Mouse (Mus musculus) forebrain, postnatal 0 days (tissue): ENCODE data around the gene Acadm. TPM values are rescaled to one million over a fixed set of nuclear protein-coding genes. Genes with fewer than 3 reads are reported as not detected.

ENCODE experiments used
- ATAC-seq: fragments of 200-750 bp; cut with Nextera tagmentation; 2 replicates; pipeline ENCODE4 v1.8.0; 2017; ENCODE audit warnings: mild to moderate bottlenecking, moderate library complexity
- DNase-seq: peaks from one replicate; pipeline ENCODE4 v3.0.0-alpha.2; 2015
- H3K27ac ChIP-seq: fragments of 300-500 bp; sonication (generic); 2 replicates; pipeline ENCODE4 v1.5.1; 2014; ENCODE audit warnings: low read depth, mild to moderate bottlenecking, antibody characterized with exemption, low read length, moderate library complexity, mixed read lengths
- H3K27me3 ChIP-seq: fragments of 300-500 bp; sonication (generic); 2 replicates; pipeline ENCODE4 v1.6.1; 2014; ENCODE audit warnings: mild to moderate bottlenecking, low read length, mixed read lengths; ENCODE audit not compliant: insufficient read depth
- H3K36me3 ChIP-seq: fragments of 300-500 bp; sonication (generic); 2 replicates; pipeline ENCODE4 v1.6.1; 2014; ENCODE audit warnings: mild to moderate bottlenecking, moderate library complexity; ENCODE audit not compliant: insufficient read depth
- H3K4me1 ChIP-seq: fragments of 300-500 bp; sonication (generic); 2 replicates; pipeline ENCODE4 v1.6.1; 2014; ENCODE audit warnings: antibody characterized with exemption; ENCODE audit not compliant: insufficient read depth
- H3K4me2 ChIP-seq: fragments of 300-500 bp; sonication (generic); 2 replicates; pipeline ENCODE4 v1.6.1; 2014; ENCODE audit warnings: low read depth, mild to moderate bottlenecking, moderate library complexity
- H3K4me3 ChIP-seq: fragments of 300-500 bp; sonication (generic); 2 replicates; pipeline ENCODE4 v1.5.1; 2014; ENCODE audit warnings: low read depth, low read length, mixed read lengths
- H3K9ac ChIP-seq: fragments of 300-500 bp; sonication (generic); 2 replicates; pipeline ENCODE4 v1.6.1; 2014; ENCODE audit warnings: mild to moderate bottlenecking
- H3K9me3 ChIP-seq: fragments of 300-500 bp; sonication (generic); 2 replicates; pipeline ENCODE4 v1.6.1; 2016; ENCODE audit warnings: low read length
- CTCF ChIP-seq: sonication (generic); IDR thresholded peaks from 2 replicates; pipeline ENCODE4 v1.5.1; 2016; ENCODE audit warnings: antibody characterized with exemption, control low read depth, low read depth
- WGBS: fragments of 180-500 bp; shearing (Covaris S2); extraction: QIAGEN DNeasy Blood & Tissue Kit; methylation state at CpG from one replicate; pipeline ENCODE4 v1.1.7; 2014; 5-methylcytosine and 5-hydroxymethylcytosine counted together
- polyA plus RNA-seq: library from polyadenylated mRNA; unstranded; fragments of >200 nt; fragmentation: Nextera tagmentation; extraction: Ambion mirVana; gene quantifications from 2 replicates; pipeline ENCODE4 v1.2.1, GENCODE M21; 2015
- total RNA-seq: library from RNA; depleted of rRNA; stranded (reverse); fragments of >200 nt; gene quantifications from 2 replicates; pipeline ENCODE4 v1.2.3, GENCODE M21; 2014

The Acadm gene
- total and polyA plus RNA-seq, 2 experiments from 2014 or later, result 32.4 to 40.1 TPM

DNA sequence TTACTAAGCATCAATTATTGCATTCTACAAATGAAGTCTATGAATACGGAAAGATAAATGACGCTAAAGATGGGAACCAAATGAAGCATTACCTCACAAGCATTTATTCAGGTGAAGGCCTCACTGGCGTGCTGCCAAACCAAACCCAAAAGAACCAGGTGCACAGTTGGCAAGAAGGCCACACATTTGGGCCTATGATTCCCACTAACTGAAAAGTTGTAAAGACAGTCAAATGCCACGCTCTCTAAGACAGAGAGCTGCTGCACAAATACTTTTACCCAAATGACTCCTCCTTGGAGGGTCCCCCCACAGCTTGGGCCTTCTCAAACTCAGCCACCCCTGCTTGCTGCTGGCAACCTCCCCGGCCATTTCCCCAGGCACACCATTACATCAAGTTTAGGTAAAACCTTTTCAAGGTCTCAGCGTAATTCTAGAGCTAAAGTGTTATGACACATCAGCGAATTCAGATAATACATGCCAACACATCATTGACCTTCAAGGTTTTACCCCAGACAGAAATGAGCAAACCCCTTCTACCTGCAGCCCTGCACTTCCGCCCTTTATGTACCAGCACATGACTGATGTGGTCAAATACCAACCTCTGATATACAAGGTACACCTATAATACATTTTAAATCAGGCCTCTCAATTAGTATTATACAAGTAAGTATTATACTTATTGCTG lies 33.1 kb downstream of the Acadm start:
- ATAC-seq (no peak), DNase-seq (no peak)

DNA sequence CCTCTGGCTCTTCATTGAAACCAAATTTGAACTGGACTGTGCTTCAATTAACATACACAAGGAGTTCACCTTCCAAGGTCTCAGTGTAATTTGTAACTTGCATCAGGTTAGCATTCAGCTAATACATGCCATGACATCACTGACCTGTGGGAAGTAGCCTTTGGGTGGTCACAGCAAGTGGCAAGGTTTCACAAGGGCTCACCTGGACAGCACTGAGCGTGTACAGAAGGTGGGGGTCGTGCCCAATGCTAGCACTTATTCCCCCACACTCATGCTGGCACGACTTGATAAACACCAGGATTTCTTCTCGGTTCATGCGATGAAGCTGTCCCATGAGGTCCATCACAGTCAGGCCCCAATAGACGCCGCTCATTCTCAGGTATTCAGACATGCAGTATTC lies 33.9 kb downstream of the Acadm start:
- no peak for ATAC-seq
- Histone ChIP-seq H3K27ac (no peak overlapping the region), H3K27me3 (no peaks in the 10 kb centered on the region), H3K4me1 (peaks cover 15% of the 10 kb centered on the region), H3K9ac (no peak overlapping the region), H3K4me2 (peak overlapping the region; percentile 77; the same call in 1 of the 2 replicates), H3K4me3 (no peak overlapping the region), H3K36me3 (peaks cover 50% of the 10 kb centered on the region), H3K9me3 (no peaks in the 10 kb centered on the region)
- no peak for DNase-seq
- no peak for TF ChIP-seq CTCF
- 77% methylated on average over 7 of the region's 7 CpGs for WGBS

More for the DNA sequence above, 33.1 kb downstream of the Acadm start:
- Histone ChIP-seq H3K4me1 (peaks cover 15% of the 10 kb centered on the region), H3K9me3 (no peaks in the 10 kb centered on the region), H3K9ac (peak overlapping the region; percentile 88), H3K27ac (no peak overlapping the region), H3K4me3 (peak overlapping the region; percentile 85), H3K4me2 (peak overlapping the region; percentile 77), H3K36me3 (peaks cover 42% of the 10 kb centered on the region), H3K27me3 (no peaks in the 10 kb centered on the region)
- 41% methylated on average over 8 of the region's 8 CpGs for WGBS
- no peak for TF ChIP-seq CTCF

DNA sequence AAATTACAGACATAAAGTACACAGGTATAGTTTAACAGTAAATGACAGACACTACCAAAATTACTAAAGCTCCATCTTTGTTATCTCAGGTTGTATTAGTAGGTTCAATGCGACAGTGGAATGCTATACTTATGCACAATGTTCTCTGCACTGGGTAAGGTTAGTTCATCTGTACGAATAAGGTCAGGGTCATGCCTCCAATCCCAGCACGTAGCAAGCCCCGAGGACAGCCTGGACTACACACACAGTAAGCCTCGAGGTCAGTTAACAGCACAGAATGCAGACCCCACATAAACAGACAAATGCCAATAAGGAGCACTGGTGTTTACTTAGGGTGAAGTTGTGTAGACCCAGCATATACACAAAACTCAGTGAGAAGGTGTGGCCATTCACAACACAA lies 35.5 kb downstream of the Acadm start:
- peaks cover 66% of the 10 kb centered on the region for H3K36me3 ChIP-seq
- no peak for ATAC-seq
- H3K4me3 ChIP-seq, result no peak overlapping the region
- H3K4me2 ChIP-seq, result no peak overlapping the region
- H3K27me3 ChIP-seq, result no peaks in the 10 kb centered on the region
- DNase-seq, result no peak
- no peak overlapping the region for H3K27ac ChIP-seq
- H3K9ac ChIP-seq, result no peak overlapping the region
- no peaks in the 10 kb centered on the region for H3K9me3 ChIP-seq
- H3K4me1 ChIP-seq, result peaks cover 15% of the 10 kb centered on the region
- 80% methylated on average over 5 of the region's 5 CpGs for WGBS
- TF ChIP-seq CTCF, result no peak

DNA sequence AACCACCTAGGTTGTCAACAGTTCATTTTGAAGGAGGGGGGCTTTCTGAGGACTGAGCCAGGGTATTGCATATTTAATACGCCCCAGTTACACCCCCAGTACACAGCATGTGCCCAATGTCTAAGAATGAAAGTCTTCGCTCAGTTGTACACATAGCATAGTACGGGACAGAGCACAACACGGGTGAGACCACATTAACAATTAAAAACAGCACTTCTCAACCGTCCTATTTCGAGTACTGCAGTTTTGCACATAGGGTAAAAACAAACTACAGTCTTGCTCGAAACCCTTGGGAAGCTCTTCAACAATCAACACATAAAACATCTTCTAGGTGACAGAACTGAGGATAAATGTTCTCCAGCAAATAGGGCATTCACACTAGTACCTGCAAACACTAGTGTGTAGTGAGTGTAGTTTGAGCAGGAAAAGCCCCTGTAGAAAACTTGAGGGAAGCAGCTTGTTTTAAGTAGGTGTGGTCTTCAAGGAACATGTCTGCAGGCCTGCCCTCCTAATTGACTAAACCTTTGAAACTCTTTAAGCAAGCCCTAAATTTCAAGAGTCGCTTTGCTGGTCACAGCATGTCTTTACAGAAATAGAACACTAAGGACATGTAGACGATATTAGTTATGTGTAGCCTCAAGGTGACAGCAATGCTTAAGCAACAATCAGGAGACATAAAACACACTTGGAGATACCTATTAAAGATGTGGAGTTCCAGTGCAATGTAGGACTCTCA lies 38.1 kb downstream of the Acadm start, which contains the start of gene Msh4:
Gene Msh4 (minus strand): TSS at position 3 of the 736 bp plus-strand sequence.
- ATAC-seq (no peak), DNase-seq (no peak)
- Histone ChIP-seq H3K36me3 (peaks cover 72% of the 10 kb centered on the region), H3K9ac (no peak within 1 kb of the TSS), H3K9me3 (no peaks in the 10 kb centered on the region), H3K4me2 (no peak within 1 kb of the TSS), H3K27me3 (no peaks in the 10 kb centered on the region), H3K4me3 (no peak within 1 kb of the TSS), H3K27ac (no peak within 1 kb of the TSS), H3K4me1 (peaks cover 9% of the 10 kb centered on the region)
- TF ChIP-seq CTCF, result no peak
- WGBS, result 82% methylated on average over 9 of the region's 9 CpGs

DNA sequence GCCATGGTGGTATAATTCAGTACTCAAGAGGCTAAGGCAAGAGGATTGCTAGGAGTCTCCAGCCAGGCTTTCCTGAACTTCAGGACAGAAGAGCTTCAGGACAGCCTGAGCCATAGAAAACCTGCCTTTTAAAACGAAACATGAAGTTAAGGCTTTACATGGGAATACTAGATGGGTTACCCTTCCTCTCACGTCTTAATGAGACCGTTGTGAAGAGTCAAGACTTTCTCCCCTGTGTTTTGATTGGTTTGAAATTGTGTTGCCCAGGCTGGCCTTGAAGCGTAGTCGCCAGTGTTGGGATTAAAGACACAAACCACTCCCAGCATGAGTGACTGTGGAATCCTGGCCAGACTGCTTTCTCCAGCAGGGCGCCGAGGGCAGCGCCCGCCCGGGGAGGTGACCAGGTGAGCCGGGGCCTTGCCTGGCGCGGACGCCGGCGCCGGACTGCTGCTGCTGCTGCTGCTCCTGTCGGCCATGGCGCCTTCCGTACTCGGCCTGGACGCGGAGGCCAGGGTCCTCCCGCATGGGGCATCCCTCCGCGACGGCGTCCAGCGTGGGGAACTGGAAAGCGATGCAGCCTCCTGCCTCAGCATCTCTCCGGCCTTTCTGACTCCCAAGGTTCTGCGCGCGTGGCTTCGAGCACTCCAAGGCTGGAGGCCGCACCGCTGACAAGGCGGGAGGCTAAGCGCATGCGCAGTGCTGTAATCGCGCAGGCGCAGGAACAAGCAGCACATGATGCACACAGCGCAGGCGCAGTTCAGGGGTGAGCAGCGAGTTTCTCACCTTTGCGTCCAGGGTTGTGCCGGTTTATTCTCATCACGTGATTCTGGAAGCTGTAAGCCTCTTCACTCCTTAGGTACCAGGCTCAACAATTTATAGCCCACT lies 38.9 kb downstream of the Acadm start:
- no peaks in the 10 kb centered on the region for H3K9me3 ChIP-seq
- no peak overlapping the region for H3K27ac ChIP-seq
- DNase-seq (no peak), ATAC-seq (peak; percentile 23; the same call in 1 of the 2 replicates)
- no peak overlapping the region for H3K4me3 ChIP-seq
- H3K27me3 ChIP-seq, result no peaks in the 10 kb centered on the region
- WGBS, result 88% methylated on average over 49 of the region's 49 CpGs
- no peak overlapping the region for H3K9ac ChIP-seq
- H3K4me1 ChIP-seq, result 0 out of 2 replicates have a peak, but pooled peaks cover 3% of the 10 kb centered on the region
- H3K36me3 ChIP-seq, result peaks cover 67% of the 10 kb centered on the region
- no peak for TF ChIP-seq CTCF
- no peak overlapping the region for H3K4me2 ChIP-seq

DNA sequence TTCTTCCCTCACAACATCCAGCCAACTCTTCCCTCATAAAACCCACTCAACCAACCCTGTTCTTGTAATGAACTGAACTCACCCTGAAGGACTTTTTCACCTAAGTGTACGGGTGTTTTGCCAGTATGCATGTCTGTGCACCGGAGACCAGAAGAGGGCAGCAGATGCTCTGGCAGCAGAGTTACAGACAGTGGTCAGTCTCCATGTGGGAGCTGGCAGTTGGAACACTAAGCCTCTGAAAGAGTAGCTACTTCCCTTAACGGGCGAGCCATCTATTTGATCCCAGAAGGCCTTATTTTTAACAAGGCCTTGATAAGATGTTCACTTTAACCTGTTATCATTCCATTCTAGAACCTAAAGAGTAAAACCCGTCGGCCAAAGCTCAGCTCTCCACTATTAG lies 39.8 kb downstream of the Acadm start:
- no peak overlapping the region for H3K27ac ChIP-seq
- peak; percentile 54 for ATAC-seq
- peak; percentile 64 for TF ChIP-seq CTCF
- no peak overlapping the region for H3K4me2 ChIP-seq
- 57% methylated on average over 6 of the region's 6 CpGs for WGBS
- no peak overlapping the region for H3K9ac ChIP-seq
- H3K4me3 ChIP-seq, result no peak overlapping the region
- no peaks in the 10 kb centered on the region for H3K9me3 ChIP-seq
- DNase-seq, result peak; percentile 30
- no peaks in the 10 kb centered on the region for H3K27me3 ChIP-seq
- 0 out of 2 replicates have a peak, but pooled peaks cover 3% of the 10 kb centered on the region for H3K4me1 ChIP-seq
- peaks cover 58% of the 10 kb centered on the region for H3K36me3 ChIP-seq
